Mouse (Mus musculus) myocyte (in vitro differentiated cells): ENCODE measurements at regions not wholly inside any gene's neighbourhood (a gene's known extent, or its start where the extent isn't known, plus 50 kb on each side); places are given as distances from the start of the nearest gene placed in this dataset.

Experiments
- MYOD1 ChIP-seq, 3 experiments: IDR thresholded peaks; one replicate each; pipeline ENCODE4 v1.6.1; 2011; ENCODE audit warnings: control low read depth in 2 of 3, low read depth in 2 of 3, mild to moderate bottlenecking in 2 of 3, moderate library complexity in 1 of 3; ENCODE audit not compliant: insufficient read length in 2 of 3, control insufficient read depth in 1 of 3
- POLR2A ChIP-seq: IDR thresholded peaks from one replicate; pipeline ENCODE4 v1.6.1; 2011; ENCODE audit warnings: low read depth, mild to moderate bottlenecking, control low read depth, moderate library complexity; ENCODE audit not compliant: insufficient read length
- TCF12 ChIP-seq: IDR thresholded peaks from one replicate; pipeline ENCODE4 v1.6.1; 2011; ENCODE audit warnings: mild to moderate bottlenecking, control low read depth; ENCODE audit not compliant: poor library complexity, insufficient read depth, severe bottlenecking
- USF1 ChIP-seq: IDR thresholded peaks from one replicate; pipeline ENCODE4 v1.6.1; 2011; ENCODE audit warnings: low read depth, mild to moderate bottlenecking, control low read depth, moderate library complexity

GRCm38 (mm10) chr3:81802096-81802495, 130.3 kb upstream of the Ctso start:
- no peak for TF ChIP-seq MYOD1 (IDR thresholded peaks at IDR 0.05; ENCODE audit: control insufficient read depth in 1 of 3, insufficient read length in 2 of 3, low read depth in 2 of 3)
- TF ChIP-seq POLR2A = no peak
- TF ChIP-seq TCF12 = no peak
- TF ChIP-seq USF1 = no peak
